Mouse (Mus musculus) heart, embryonic 12.5 days (tissue): ENCODE measurements around the gene Gcc2. TPM values are rescaled to one million over a fixed set of nuclear protein-coding genes. Genes with fewer than 3 reads are reported as not detected.
"Not testable (repeated sequence)": the region's sequence is repeated elsewhere in the genome, so short reads cannot be mapped to it uniquely, and the experiment has no call there.

Experiments used
- ATAC-seq: fragments of 200-750 bp; cut with Nextera tagmentation; 2 replicates; pipeline ENCODE4 v1.8.0; 2017; ENCODE audit warnings: moderate TSS enrichment, moderate library complexity; ENCODE audit not compliant: insufficient number of reproducible peaks, low FRiP score
- H3K27ac ChIP-seq: fragments of 300-500 bp; sonication (generic); 2 replicates; pipeline ENCODE4 v1.5.1; 2016; ENCODE audit warnings: mild to moderate bottlenecking, moderate library complexity; ENCODE audit not compliant: poor library complexity, severe bottlenecking
- H3K27me3 ChIP-seq: fragments of 300-500 bp; sonication (generic); replicated peaks from 2 replicates; pipeline ENCODE4 v1.6.1; 2016; ENCODE audit warnings: mild to moderate bottlenecking, moderate library complexity
- H3K36me3 ChIP-seq: fragments of 300-500 bp; sonication (generic); 2 replicates; pipeline ENCODE4 v1.6.1; 2016; ENCODE audit warnings: mild to moderate bottlenecking, moderate library complexity
- H3K4me1 ChIP-seq: fragments of 300-500 bp; sonication (generic); replicated peaks from 2 replicates; pipeline ENCODE4 v1.6.1; 2016; ENCODE audit warnings: mild to moderate bottlenecking
- H3K4me2 ChIP-seq: fragments of 300-500 bp; sonication (generic); 2 replicates; pipeline ENCODE4 v1.6.1; 2016; ENCODE audit warnings: mild to moderate bottlenecking, moderate library complexity
- H3K4me3 ChIP-seq: fragments of 300-500 bp; sonication (generic); 2 replicates; pipeline ENCODE4 v1.5.1; 2016; ENCODE audit warnings: mild to moderate bottlenecking
- H3K9ac ChIP-seq: fragments of 300-500 bp; sonication (generic); 2 replicates; pipeline ENCODE4 v1.6.1; 2016; ENCODE audit warnings: mild to moderate bottlenecking, moderate library complexity
- H3K9me3 ChIP-seq: fragments of 300-500 bp; sonication (generic); replicated peaks from 2 replicates; pipeline ENCODE4 v1.6.1; 2016; ENCODE audit warnings: mild to moderate bottlenecking, moderate library complexity
- WGBS: fragments of 180-500 bp; shearing (Covaris S2); methylation state at CpG from one replicate; pipeline ENCODE4 v1.1.7; 2016; 5-methylcytosine and 5-hydroxymethylcytosine counted together
- polyA plus RNA-seq: library from polyadenylated mRNA; unstranded; fragments of >200 nt; fragmentation: Nextera tagmentation; extraction: Ambion mirVana; gene quantifications from 2 replicates; pipeline ENCODE4 v1.2.1, GENCODE M21; 2016

Gcc2 gene
- polyA plus RNA-seq, 1 experiment from 2014 or later, result 47.5 TPM

- no peak for ATAC-seq
- WGBS, result 90% methylated on average over 8 of the region's 8 CpGs
- H3K27me3 ChIP-seq, result no peaks in the 10 kb centered on the region
Measured at GRCm38 (mm10) chr10:58328517-58329108, 73.3 kb downstream of the Gcc2 start.

GRCm38 (mm10) chr10:58330635-58331034 is 75.3 kb downstream of the Gcc2 start:
- Histone ChIP-seq H3K27me3 (no peaks in the 10 kb centered on the region), H3K9ac (no peak overlapping the region), H3K4me2 (no peak overlapping the region), H3K4me1 (peaks cover 32% of the 10 kb centered on the region), H3K36me3 (peaks cover 7% of the 10 kb centered on the region), H3K9me3 (no peaks in the 10 kb centered on the region), H3K4me3 (no peak overlapping the region), H3K27ac (no peak overlapping the region)
- no peak for ATAC-seq

More at GRCm38 (mm10) chr10:58328517-58329108, 73.3 kb downstream of the Gcc2 start:
- Histone ChIP-seq H3K36me3 (peaks cover 7% of the 10 kb centered on the region), H3K9me3 (no peaks in the 10 kb centered on the region), H3K9ac (no peak overlapping the region), H3K4me3 (no peak overlapping the region), H3K4me2 (no peak overlapping the region), H3K27ac (no peak overlapping the region), H3K4me1 (peaks cover 33% of the 10 kb centered on the region)

GRCm38 (mm10) chr10:58331741-58332140 is 76.4 kb downstream of the Gcc2 start:
- Histone ChIP-seq H3K36me3 (peaks cover 7% of the 10 kb centered on the region), H3K4me3 (no peak overlapping the region), H3K4me2 (no peak overlapping the region), H3K4me1 (peaks cover 25% of the 10 kb centered on the region), H3K9me3 (no peaks in the 10 kb centered on the region), H3K27ac (no peak overlapping the region), H3K9ac (no peak overlapping the region), H3K27me3 (no peaks in the 10 kb centered on the region)
- no peak for ATAC-seq

GRCm38 (mm10) chr10:58333414-58333813 is 78.1 kb downstream of the Gcc2 start:
- Histone ChIP-seq H3K4me3 (no peak overlapping the region), H3K27ac (peak overlapping the region; percentile 5; the same call in 1 of the 2 replicates), H3K27me3 (no peaks in the 10 kb centered on the region), H3K9ac (no peak overlapping the region), H3K9me3 (no peaks in the 10 kb centered on the region), H3K4me1 (peaks cover 29% of the 10 kb centered on the region), H3K4me2 (no peak overlapping the region), H3K36me3 (peaks cover 7% of the 10 kb centered on the region)
- WGBS, result 50% methylated on average over 5 of the region's 5 CpGs
- ATAC-seq, result no peak

- 92% methylated on average over 1 of the region's 1 CpGs for WGBS
- H3K9me3 ChIP-seq, result no peaks in the 10 kb centered on the region
- ATAC-seq, result no peak
- H3K27ac ChIP-seq, result no peak overlapping the region
- H3K27me3 ChIP-seq, result no peaks in the 10 kb centered on the region
- H3K36me3 ChIP-seq, result 0 out of 2 replicates have a peak, but pooled peaks cover 6% of the 10 kb centered on the region
- H3K4me3 ChIP-seq, result no peak overlapping the region
- H3K4me2 ChIP-seq, result no peak overlapping the region
- no peak overlapping the region for H3K9ac ChIP-seq
- H3K4me1 ChIP-seq, result peaks cover 35% of the 10 kb centered on the region
Measured at GRCm38 (mm10) chr10:58336156-58336555, 80.9 kb downstream of the Gcc2 start.

- not testable (repeated sequence) for H3K27me3 ChIP-seq, H3K36me3 ChIP-seq, H3K9ac ChIP-seq, H3K27ac ChIP-seq, H3K4me3 ChIP-seq, H3K4me2 ChIP-seq, ATAC-seq, H3K9me3 ChIP-seq
- 91% methylated on average over 4 of the region's 4 CpGs for WGBS
- peaks cover 44% of the 10 kb centered on the region for H3K4me1 ChIP-seq
Measured at GRCm38 (mm10) chr10:58337091-58337490, 81.8 kb downstream of the Gcc2 start.

- H3K27ac ChIP-seq, result 0 out of 2 replicates have a peak overlapping the region, but pooled peaks have one; percentile 19
- no peaks in the 10 kb centered on the region for H3K27me3 ChIP-seq
- H3K4me2 ChIP-seq, result no peak overlapping the region
- no peaks in the 10 kb centered on the region for H3K9me3 ChIP-seq
- ATAC-seq, result no peak
- WGBS, result 18% methylated on average over 1 of the region's 1 CpGs
- no peak overlapping the region for H3K9ac ChIP-seq
- H3K4me3 ChIP-seq, result no peak overlapping the region
- peaks cover 49% of the 10 kb centered on the region for H3K4me1 ChIP-seq
- H3K36me3 ChIP-seq, result 0 out of 2 replicates have a peak, but pooled peaks cover 4% of the 10 kb centered on the region
Measured at GRCm38 (mm10) chr10:58338590-58338989, 83.3 kb downstream of the Gcc2 start.

GRCm38 (mm10) chr10:58341685-58342084 is 86.4 kb downstream of the Gcc2 start:
- H3K4me1 ChIP-seq, result peaks cover 50% of the 10 kb centered on the region
- WGBS, result 29% methylated on average over 2 of the region's 2 CpGs

GRCm38 (mm10) chr10:58342199-58342598 is 86.9 kb downstream of the Gcc2 start:
- Histone ChIP-seq H3K9ac (no peak overlapping the region), H3K27me3 (no peaks in the 10 kb centered on the region), H3K4me3 (no peak overlapping the region), H3K4me1 (peaks cover 54% of the 10 kb centered on the region), H3K27ac (peak overlapping the region; percentile 93), H3K36me3 (0 out of 2 replicates have a peak, but pooled peaks cover 3% of the 10 kb centered on the region), H3K4me2 (no peak overlapping the region), H3K9me3 (no peaks in the 10 kb centered on the region; the same call in 1 of the 2 replicates)
- WGBS, result 66% methylated on average over 2 of the region's 2 CpGs
- ATAC-seq, result no peak

More at GRCm38 (mm10) chr10:58341685-58342084, 86.4 kb downstream of the Gcc2 start:
- H3K9ac ChIP-seq, result no peak overlapping the region
- H3K9me3 ChIP-seq, result no peaks in the 10 kb centered on the region; the same call in 1 of the 2 replicates
- H3K36me3 ChIP-seq, result 0 out of 2 replicates have a peak, but pooled peaks cover 3% of the 10 kb centered on the region
- H3K4me3 ChIP-seq, result no peak overlapping the region
- no peaks in the 10 kb centered on the region for H3K27me3 ChIP-seq
- peak overlapping the region; percentile 93 for H3K27ac ChIP-seq
- no peak overlapping the region for H3K4me2 ChIP-seq
- ATAC-seq, result peak; percentile 89

- no peak for ATAC-seq
- 0 out of 2 replicates have a peak, but pooled peaks cover 3% of the 10 kb centered on the region for H3K36me3 ChIP-seq
- peak overlapping the region; percentile 93 for H3K27ac ChIP-seq
- H3K9me3 ChIP-seq, result no peaks in the 10 kb centered on the region; the same call in 1 of the 2 replicates
- no peak overlapping the region for H3K9ac ChIP-seq
- no peaks in the 10 kb centered on the region for H3K27me3 ChIP-seq
- no peak overlapping the region for H3K4me3 ChIP-seq
- H3K4me1 ChIP-seq, result peaks cover 48% of the 10 kb centered on the region
- 88% methylated on average over 3 of the region's 3 CpGs for WGBS
- no peak overlapping the region for H3K4me2 ChIP-seq
Measured at GRCm38 (mm10) chr10:58343552-58343951, 88.3 kb downstream of the Gcc2 start.

GRCm38 (mm10) chr10:58350600-58350999 is 95.3 kb downstream of the Gcc2 start:
- Histone ChIP-seq H3K27me3 (no peaks in the 10 kb centered on the region), H3K4me2 (no peak overlapping the region), H3K4me3 (no peak overlapping the region), H3K9me3 (no peaks in the 10 kb centered on the region), H3K4me1 (peaks cover 45% of the 10 kb centered on the region), H3K9ac (no peak overlapping the region), H3K27ac (no peak overlapping the region; the same call in 1 of the 2 replicates), H3K36me3 (0 out of 2 replicates have a peak, but pooled peaks cover 3% of the 10 kb centered on the region)
- WGBS, result 77% methylated on average over 3 of the region's 3 CpGs
- no peak for ATAC-seq
